Mouse (Mus musculus): ENCODE results near the gene Map4k2. TPM values are rescaled to one million over a fixed set of nuclear protein-coding genes. Genes with fewer than 3 reads are reported as not detected.
A peak's percentile ranks its signal among the peaks of the same experiment; 100 is the strongest.
"Not testable (repeated sequence)": the region's sequence is repeated elsewhere in the genome, so short reads cannot be mapped to it uniquely, and the experiment has no call there.

Map4k2 gene
- total RNA-seq (2021): 10 to 100 TPM; 36.4 to 56.7 TPM

DNA sequence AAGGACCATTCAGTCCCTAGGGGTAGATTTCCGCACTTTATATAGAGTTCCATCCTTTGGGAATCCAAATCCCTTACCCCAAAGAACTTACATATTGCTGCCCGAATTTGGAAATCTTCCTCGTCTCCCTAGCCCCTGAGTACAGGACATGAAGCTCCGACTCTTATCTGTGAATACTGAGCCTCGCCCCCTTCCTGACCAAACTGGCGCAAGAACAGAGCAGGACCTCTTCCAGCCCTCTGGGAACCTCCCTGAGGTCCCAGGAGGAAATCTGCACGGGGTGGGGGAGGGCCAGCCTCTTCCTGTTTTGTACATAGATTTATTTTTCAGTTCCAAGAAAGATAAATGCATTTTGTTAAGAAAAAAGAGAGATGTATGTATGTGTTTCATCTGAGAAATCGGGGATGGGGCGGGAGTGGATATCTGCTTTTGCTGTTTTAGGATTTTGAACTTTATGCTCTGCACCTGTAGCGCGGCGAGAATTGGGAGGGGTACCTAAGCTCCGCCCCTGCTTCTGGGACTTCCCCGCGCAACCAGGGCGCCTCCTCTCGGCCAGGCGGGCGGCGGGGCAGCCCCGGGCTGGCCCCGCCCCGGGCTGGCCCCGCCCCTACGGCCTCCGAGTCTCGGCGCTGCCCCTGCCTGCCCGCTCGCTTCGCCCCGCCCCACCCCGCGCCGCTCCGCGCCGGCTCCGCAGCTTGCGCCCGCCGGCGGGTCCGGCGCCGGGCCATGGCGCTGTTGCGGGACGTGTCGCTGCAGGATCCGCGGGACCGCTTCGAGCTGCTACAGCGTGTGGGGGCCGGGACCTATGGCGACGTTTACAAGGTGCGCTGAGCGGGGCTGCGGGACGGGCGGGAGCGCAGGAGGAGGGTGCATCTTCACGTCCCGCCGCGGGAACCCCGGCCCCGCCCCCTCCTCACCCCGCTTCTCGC, at the start of gene Map4k2:
TSS of gene Map4k2 (plus strand) at position 612 of the 929 bp plus-strand sequence.
- DNase-seq: peak; percentile 88 to 89
- intact Hi-C loops (cut with DNase I): loop anchor here (2.0 kb wide), 1 partner anchor 58 kb away; the partner anchor contains the start of gene Rasgrp2

- intact Hi-C loops (cut with DNase I): no loop called here
- DNase-seq: no peak
Measured at GRCm38 (mm10) chr19:6292262-6292661, 48.7 kb upstream of the Map4k2 start.

DNA sequence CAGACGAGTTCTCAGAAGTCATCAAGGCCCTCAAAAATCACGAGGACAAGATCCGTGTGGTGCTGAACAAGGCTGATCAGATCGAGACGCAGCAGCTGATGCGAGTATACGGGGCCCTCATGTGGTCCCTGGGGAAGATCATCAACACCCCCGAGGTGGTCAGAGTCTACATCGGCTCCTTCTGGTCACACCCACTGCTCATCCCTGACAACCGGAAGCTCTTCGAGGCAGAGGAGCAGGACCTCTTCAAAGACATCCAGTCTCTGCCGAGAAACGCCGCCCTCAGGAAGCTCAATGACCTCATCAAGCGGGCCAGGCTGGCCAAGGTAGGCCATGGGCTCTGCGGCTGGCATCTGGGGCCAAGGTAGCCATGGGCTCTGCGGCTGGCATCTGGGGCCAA, 46.6 kb upstream of the Map4k2 start:
- no peak for DNase-seq
- intact Hi-C loops (cut with DNase I): no loop called here

- intact Hi-C loops (cut with DNase I): no loop called here
- peak in 1 of 2 experiments; percentile 6 for DNase-seq
Measured at GRCm38 (mm10) chr19:6296551-6297210, 44.3 kb upstream of the Map4k2 start.

DNA sequence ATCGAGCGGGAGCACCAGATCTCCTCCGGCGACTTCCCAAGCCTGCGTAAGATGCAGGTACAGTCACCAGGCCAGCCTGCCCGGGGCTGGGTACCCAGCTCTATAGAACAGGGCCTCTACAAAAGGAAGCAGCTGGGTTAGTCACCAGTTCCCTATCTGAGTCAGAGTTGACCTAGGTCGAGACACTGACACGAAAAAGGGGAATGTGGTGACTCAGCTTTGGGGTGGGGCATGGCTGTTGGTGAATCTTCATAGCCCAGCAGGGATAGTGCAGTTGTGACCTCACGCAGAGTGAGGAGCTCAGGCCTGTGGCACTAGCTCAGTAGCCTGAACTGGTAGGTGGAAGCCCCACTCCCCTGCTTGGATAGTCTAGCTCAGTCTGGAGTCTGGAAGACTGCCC, 43.3 kb upstream of the Map4k2 start:
- DNase-seq: peak in 1 of 2 experiments; percentile 49
- intact Hi-C loops (cut with DNase I): no loop called here

- peak in 1 of 2 experiments; percentile 8 for DNase-seq
- intact Hi-C loops (cut with DNase I): no loop called here
Measured at GRCm38 (mm10) chr19:6299003-6299402, 41.9 kb upstream of the Map4k2 start.

GRCm38 (mm10) chr19:6299450-6300267, 41.3 kb upstream of the Map4k2 start:
- intact Hi-C loops (cut with DNase I): loop anchor here (1.0 kb wide), 1 partner anchor 11 kb away; no protein-coding TSS in a partner anchor
- DNase-seq: peak in 1 of 2 experiments; percentile 59

DNA sequence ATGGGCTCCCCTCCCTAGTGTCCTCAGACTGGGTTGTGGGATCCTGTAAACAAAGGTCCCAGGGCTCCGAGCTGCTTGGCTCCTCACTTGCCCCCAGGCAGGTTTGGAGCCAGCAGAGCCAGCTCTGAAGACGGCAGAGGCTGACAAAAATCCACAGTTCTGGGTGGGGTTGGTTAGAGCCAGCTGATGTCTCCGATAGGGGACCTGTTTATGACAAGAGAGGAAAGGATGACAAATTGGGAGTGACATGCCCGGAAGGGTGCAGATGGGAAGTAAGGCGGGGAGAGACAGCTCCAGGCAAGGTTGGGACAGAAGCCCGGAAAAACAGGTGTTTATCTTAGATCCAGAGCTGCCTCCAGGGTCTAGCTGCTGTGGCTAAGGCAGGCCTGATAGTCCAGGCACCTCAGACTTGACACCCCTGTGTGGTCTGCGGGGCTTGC, 40.5 kb upstream of the Map4k2 start:
- intact Hi-C loops (cut with DNase I): loop anchor here (1.0 kb wide), 1 partner anchor 12 kb away; no protein-coding TSS in a partner anchor
- peak in 1 of 2 experiments; percentile 67 for DNase-seq

DNA sequence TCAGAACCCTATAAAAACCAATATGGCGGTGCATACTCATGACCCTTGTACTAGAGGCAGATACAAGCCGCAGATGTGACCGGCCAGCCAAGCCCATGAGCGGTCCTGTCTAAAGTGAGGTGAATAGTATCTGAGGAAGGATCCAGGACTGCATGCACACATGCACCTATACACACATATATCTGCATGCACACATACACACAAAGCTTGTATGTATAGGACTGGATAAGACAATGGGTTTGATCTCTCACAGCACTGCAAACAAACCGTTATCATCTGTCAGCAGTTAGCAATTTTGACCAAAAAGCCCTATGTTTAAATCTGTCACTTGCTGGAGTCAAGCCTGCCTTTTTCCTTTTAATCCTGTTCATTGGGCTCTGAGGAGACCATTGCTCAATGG, 38.8 kb upstream of the Map4k2 start:
- DNase-seq: no peak
- intact Hi-C loops (cut with DNase I): no loop called here

DNA sequence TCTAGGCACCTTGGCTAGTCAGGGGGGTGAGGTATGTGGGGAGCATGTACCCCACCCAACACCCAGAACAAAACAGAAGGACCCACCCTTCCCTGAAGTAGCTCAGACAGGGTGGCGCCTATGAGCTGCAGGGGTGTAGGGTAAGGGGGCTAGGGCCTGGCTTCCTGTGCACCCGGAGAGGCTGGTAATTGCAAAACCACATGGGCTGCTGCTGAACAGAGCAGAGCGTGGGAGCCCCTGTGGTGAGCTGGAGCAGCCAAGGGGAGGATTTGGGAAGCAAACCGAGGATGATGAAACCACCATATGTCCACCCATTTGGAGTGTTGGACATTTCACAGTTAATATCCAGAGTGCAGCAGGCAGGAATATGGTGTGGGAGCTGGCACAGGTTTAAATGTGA, 38.4 kb upstream of the Map4k2 start:
- DNase-seq: peak in 1 of 2 experiments; percentile 72
- intact Hi-C loops (cut with DNase I): no loop called here

DNA sequence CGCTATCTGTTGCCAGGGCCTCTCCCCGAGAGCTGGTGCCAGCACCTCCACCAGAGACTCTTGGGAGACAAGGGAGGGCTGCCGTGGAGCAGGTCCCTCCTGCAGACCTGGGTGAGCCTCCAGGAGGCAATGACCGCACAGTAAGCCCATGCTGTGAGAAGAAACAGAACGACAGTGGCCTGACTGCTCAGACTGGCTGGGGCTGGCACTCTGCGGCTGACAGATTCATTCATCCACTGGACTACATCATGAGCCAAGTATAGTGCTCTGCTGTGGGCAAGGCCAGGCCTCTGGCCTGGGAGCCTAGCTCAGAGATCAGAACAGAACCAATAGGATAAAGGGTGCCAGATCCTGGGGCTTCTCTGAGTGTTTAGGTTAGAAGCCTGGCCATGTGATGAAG, 37.1 kb upstream of the Map4k2 start:
- intact Hi-C loops (cut with DNase I): loop anchor here (1.0 to 2.0 kb wide), 2 partner anchors 36 to 161 kb away; no protein-coding TSS in a partner anchor
- DNase-seq: peak in 1 of 2 experiments; percentile 23

DNA sequence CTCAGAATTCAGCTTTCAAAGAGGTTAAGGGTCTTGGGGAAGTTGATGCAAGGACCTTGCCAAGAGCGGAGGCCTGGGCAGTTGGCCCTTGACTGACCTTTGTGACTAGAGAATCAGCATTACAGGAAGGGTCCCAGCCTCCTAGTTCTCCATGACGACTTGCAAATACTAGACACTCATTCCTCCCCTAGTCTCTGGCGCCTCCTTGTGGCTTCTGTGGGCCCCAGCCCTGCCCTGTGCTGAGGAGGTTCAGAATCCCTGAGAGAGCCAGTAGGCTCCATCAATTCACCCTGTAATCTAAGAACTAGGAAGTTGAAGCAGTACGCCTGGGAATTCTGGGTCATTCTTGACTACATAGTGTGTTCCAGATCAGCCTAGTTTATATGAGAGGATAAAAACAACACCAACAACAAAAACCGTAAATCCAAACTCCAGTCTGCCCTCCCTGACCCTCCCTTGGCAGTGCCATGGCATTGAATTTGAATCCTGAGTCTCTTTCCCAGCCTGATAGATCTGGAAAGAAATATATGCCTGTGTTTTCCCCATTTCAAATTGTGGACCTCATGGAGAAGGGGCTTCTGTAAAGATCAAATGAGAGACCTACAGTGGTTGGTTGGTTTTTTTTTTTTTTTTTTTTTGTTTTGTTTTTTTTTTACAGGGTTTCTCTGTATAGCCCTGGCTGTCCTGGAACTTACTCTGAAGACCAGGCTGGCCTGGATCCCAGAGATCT, 36.0 kb upstream of the Map4k2 start:
- intact Hi-C loops (cut with DNase I): loop anchor here (1.0 to 2.0 kb wide), 3 partner anchors 26 to 162 kb away; no protein-coding TSS in a partner anchor
- DNase-seq: peak; percentile 94

- intact Hi-C loops (cut with DNase I): loop anchor here (1.0 to 2.0 kb wide), 2 partner anchors 26 to 163 kb away; no protein-coding TSS in a partner anchor
Measured at GRCm38 (mm10) chr19:6305517-6306115, 35.3 kb upstream of the Map4k2 start.

DNA sequence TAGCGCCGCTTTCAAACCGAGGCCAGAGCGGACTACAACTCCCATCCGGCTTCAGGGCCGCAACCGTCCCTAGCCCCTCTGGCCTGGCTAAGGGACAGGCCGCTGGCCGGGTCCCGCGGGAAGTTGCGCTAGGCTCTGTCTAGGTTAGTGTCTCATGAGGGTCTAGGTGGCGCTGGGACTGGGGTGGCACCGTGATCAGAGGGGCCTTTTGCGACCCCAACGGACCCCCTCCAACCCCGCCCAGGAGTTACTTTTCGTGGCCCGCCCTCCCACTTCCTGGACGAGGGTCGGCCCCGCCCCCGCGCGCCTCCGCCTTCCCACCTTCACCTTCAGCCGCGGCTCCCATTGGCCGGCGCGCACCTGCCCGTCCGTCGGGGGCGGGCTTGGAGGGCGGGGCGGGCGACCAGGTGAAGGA, 34.8 kb upstream of the Map4k2 start, which contains the start of gene Cdc42bpg:
TSS of gene Cdc42bpg (plus strand) at position 320 of the 415 bp plus-strand sequence.
- intact Hi-C loops (cut with DNase I): no loop called here
- peak; percentile 86 to 92 for DNase-seq

More at GRCm38 (mm10) chr19:6305517-6306115, 35.3 kb upstream of the Map4k2 start:
- DNase-seq: no peak

GRCm38 (mm10) chr19:6306586-6306985, 34.3 kb upstream of the Map4k2 start:
- intact Hi-C loops (cut with DNase I): no loop called here

DNA sequence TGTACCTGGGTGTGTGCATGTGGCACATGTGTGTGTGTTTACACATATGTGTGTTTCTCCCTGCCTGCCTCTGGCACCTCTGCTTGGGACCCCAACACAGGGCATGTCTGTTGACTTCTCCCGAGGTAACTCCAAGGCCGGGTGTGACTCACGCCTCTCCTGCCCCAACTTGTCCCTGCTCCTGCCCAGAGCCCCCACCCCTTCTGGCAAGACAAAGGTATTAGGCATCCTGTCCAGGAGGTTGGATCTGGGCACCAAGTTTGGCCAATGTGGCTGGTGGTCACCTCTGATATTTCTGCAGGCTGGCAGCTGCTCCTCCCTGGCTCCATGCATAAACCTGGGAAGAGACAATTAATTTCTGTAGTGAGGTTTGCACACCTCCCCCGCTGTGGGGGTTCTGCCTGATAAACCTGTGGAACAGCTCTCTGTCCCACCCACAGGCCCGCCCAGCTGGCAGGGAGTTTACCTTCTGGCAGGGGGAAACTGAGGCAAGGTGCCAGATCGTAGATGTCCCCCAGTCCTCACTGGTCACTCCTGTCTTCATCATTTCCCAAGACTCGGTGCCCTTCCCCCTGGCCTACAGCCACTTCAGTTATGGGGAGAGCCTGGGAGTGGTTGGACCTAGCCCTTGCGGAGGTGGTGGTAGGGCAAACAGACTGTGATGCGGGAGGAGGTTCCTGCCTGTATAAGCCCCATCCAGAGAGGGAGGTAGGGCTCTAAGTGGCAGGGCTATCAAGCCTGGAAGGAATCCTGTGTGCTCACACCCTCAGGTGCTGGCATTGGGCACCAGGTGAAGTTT, 33.0 kb upstream of the Map4k2 start:
- peak in 1 of 2 experiments; percentile 5 for DNase-seq
- intact Hi-C loops (cut with DNase I): no loop called here

More at GRCm38 (mm10) chr19:6306586-6306985, 34.3 kb upstream of the Map4k2 start:
- DNase-seq: peak; percentile 80 to 84

- no peak for DNase-seq
- intact Hi-C loops (cut with DNase I): no loop called here
Measured at GRCm38 (mm10) chr19:6310181-6310580, 30.8 kb upstream of the Map4k2 start.

DNA sequence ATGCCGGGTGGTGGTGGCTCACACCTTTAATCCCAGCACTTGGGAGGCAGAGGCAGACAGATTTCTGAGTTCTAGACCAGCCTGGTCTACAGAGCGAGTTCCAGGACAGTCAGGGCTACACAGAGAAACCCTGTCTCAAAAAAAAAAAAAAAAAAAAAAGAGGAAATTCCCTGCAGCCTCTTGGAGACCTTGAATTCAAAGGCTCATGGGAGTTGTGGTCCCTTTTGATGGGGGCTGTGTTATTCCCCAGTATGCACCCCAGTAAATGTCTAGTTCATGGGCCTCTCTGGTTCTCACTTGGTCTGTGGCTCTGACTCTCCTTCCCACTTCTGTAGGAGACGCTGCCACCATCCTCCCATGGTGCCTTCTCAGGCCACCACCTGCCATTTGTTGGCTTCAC, 29.2 kb upstream of the Map4k2 start:
- intact Hi-C loops (cut with DNase I); DNase-seq: not testable (repeated sequence)

Data from heart, postnatal 36 days (tissue).